Mouse (Mus musculus): ENCODE data around the gene Olfr1045. TPM values are rescaled to one million over a fixed set of nuclear protein-coding genes. Genes with fewer than 3 reads are reported as not detected.
"Not testable (repeated sequence)": the region's sequence is repeated elsewhere in the genome, so short reads cannot be mapped to it uniquely, and the experiment has no call there.

The Olfr1045 gene
- not detected in 2 replicates for polyA plus RNA-seq (2012; rRNA removed)

DNA sequence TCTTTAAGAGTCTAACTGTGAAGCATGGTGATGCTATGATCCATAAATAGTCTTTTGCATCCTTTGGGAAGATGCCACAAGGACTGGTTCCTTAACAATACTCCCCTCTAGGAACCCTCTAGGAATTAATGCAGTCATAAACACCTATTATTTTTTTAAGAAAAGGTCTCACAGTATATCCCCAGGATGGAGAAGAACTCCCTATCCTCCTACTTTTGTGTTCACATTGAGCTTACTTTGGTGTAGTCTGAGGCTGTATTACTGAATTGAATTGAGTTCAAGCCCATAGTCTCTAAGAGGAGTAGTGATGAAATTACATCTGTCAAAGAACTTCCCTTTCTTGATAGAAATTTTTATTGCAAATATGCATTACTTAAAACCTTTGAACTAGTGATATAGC is at the start of gene Olfr1045:
Gene Olfr1045 (minus strand): TSS at position 101 of the 400 bp plus-strand sequence.
- DNase-seq (ENCODE audit: low read depth), result no peak

DNA sequence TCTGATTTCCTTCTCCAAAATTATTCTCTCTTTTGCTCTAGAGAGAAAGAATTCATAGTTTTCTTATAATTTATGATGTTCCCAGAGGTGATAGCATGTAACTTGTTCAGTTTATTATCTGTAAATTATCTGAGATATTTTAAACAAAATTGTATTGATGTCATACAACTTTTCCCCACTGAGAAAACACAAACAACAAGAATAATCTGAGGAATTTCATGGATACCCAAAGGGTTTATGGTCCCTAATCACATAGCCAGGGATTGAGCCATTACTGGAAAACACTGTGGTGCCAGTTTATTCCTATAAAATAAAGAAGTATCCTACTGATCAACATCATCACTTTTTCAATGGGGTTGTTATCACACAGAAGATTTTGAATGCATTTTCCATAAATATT is 37.4 kb upstream of the Olfr1045 start, which contains the start of gene Olfr1048:
Gene Olfr1048 (minus strand): TSS at position 101 of the 400 bp plus-strand sequence.
- DNase-seq (ENCODE audit: low read depth), result no peak

DNA sequence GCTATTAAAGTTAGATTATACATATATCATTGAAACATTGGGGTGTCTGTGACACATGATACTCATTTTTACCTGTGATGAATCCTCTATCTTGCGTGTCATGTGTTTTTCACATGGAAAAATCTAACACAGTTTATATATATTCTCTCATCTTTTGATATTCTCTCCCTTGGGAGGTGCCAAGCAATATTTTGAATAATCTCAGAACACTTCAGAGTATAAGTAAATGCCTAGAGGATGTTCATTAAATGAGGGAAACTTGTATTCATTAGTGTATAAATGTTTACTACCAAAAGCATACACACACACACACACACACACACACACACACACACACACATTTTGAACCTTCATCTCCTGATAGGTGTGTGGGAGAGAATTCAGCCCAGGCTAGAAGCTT is 28.5 kb upstream of the Olfr1045 start, which contains the start of gene Olfr1047:
Gene Olfr1047 (minus strand): TSS at position 101 of the 400 bp plus-strand sequence.
- DNase-seq (ENCODE audit: low read depth), result no peak

DNA sequence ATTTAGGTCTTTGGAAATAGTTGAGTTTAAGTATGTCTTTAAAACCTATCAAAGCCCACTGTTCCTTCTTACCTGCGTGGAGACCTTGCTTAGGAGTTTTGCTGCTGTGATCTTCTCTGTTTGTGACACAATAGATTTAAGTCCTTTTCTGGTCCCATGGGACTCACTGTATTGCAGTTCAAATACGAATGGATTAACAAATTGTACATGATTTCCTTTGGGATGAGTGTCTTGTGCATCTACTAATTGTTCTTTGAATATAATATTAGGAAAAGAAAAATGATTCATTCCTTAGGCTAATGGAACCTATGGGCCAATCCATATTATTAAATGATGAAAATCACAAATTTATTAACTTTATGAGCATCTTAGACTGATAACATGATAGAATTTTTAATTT is 16.4 kb upstream of the Olfr1045 start, which contains the start of gene Olfr1046:
Gene Olfr1046 (minus strand): TSS at position 101 of the 400 bp plus-strand sequence.
- no peak for DNase-seq (ENCODE audit: low read depth)

DNA sequence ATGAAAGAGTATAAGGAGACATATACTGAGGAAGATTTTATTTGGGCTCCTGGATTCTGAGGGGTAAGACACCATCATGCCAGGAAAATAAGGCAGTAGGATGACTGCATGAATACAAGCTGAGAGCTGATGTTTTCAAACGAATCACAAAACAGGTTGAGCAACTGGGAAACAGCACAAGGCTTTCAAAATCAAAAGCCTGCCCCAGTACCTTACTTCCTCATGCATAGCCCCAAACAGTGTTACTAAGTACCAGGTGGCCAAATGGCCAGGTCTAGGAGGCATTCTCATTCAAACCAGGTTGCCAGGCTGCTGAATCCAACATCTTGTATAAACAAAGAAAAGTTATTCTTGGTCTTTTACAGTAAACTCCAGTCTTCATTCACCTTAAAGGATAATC is 6.9 kb downstream of the Olfr1045 start:
- DNase-seq (ENCODE audit: low read depth), result no peak

DNA sequence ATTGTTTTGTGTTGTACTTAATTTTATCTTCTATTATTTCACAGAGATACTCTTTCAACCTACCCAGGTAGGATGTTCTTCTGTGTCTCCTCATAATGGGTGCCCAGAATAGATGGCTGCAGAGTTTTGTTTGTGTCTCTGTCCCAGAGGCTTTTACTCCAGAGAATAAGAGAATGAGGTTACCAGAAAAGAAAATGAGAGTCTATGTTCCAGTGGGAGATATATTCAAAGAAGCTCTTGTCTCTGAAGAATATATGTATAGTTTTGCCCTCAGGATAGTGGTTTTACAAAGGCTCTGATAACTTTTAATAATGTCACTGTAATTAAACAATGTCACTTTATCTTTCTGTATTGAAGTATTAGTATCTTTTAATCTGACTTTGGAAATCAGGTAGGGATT is 17.2 kb downstream of the Olfr1045 start, which contains the start of gene Olfr52:
Gene Olfr52 (minus strand): TSS at position 101 of the 400 bp plus-strand sequence.
- no peak for DNase-seq (ENCODE audit: low read depth)

DNA sequence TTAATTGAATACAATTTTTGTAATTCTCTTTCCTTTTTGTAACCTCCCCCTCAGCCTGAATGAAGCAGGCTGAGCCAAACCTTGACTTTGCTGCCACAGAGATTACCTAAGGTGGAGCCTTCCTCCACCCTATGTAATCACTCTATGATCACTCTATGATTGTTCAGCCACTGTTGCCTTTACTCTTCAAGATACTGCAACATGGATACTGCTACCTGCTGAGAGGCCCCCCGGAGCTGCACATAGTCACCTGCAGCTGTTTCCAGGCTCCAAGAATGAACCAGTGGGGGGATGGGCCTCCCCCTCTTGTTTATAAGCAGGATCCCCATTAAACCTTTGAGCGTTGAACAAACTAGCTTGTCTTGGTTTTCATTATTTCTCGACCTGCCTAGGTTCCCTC is 22.9 kb downstream of the Olfr1045 start:
- DNase-seq (ENCODE audit: low read depth), result no peak

DNA sequence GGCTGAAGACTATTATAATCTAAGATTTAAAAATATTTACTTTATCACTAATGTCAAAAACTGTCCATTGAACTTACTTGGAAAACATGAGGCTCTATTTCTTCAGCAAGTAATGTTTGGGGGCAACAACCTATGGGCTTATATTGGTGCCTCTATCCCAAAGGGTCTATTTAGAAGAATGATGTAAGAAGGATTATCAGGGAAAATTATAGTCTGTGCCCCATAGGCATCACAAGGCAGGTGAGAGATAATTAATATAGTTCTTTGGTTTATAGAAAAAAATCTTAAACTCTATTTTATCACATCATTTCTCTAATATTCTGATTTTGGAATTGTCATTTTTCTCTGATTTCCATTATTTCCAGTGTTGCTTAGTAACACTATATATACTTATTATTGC is 25.1 kb downstream of the Olfr1045 start, which contains the start of gene Olfr1044:
Gene Olfr1044 (minus strand): TSS at position 101 of the 400 bp plus-strand sequence.
- no peak for DNase-seq (ENCODE audit: low read depth)

DNA sequence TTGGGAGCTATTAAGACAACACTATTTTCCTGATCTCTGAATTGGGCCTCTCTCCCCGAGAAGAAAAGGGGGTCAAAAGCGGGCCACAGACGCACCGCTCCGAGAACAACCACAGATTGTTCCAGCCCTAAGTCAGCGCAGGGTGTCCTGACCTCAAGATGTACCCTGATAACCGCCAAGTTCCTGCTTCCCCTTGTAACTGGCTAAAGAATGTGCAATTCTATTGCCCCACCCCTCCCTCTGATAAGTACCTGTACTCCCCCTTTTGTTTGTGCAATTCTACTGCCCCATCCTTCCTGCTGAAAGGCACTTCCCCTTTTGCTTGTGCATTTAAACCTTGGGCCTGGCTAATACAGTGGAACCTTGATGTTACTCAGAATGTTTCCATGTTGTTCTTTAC is 27.4 kb downstream of the Olfr1045 start:
- DNase-seq (ENCODE audit: low read depth), result not testable (repeated sequence)

DNA sequence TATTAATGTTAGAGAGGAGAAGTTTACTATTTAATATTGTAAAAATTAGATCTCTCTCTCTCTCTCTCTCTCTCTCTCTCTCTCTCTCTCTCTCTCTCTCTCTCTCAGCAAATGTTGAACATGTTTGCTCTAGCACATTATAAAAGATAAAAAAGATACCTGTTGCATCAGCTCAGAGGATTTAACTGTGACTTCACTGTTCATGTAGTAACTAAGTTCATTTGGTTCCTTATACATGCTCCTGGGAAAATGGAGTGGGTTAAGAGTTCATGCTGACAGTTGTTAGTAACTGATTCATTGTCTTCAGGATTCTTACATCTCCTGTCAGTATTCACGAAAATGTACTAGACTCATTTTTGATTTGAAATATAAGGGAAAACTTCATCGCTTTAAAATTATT is 35.4 kb downstream of the Olfr1045 start, which contains the start of gene Olfr1043:
Gene Olfr1043 (minus strand): TSS at position 101 of the 400 bp plus-strand sequence.
- no peak for DNase-seq (ENCODE audit: low read depth)

DNA sequence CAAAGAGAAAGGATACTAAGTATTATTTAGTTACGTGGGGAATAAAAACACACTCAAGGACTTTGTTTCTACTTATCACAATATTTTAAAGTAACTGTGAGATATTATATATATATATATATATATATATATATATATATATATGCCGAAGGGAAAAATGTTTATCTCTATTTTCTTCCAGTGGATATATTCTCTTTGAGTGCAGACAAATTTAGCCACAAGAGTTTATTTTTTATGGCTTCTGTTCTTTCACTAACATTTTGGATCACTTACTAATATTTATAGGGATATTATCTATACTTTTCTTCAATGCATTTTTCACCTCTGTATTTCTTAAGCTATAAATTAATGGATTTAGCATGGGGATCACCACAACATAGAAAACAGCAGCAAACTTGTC is 41.1 kb downstream of the Olfr1045 start, which contains the start of gene Olfr1042:
Gene Olfr1042 (minus strand): TSS at position 101 of the 400 bp plus-strand sequence.
- no peak for DNase-seq (ENCODE audit: low read depth)

DNA sequence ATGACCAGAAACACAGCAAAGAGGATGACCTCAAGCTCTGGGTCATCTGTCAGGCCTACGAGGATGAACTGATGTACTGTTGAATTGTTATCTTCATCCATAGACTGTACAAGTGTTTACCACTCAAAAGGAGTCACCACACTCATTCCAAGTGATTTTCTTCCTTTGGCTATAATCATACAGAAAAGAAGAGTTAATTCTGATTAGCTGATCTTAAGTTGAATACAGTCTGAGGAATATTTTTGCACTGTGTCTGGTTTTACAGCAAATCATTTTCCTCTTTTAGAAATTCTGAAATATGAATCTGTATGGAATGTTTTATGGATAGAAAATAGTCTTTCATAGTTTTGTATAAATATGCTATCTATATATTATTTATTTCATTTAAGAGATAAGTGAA is 56.2 kb downstream of the Olfr1045 start, which contains the start of gene Olfr1040:
Gene Olfr1040 (minus strand): TSS at position 101 of the 400 bp plus-strand sequence.
- DNase-seq (ENCODE audit: low read depth), result no peak

Other genes with a start within 250 kb of the Olfr1045 start
- not detected in 2 replicates for gene Olfr1029, start 229.1 kb downstream of the Olfr1045 start, polyA plus RNA-seq (2012; rRNA removed)
- not detected in 2 replicates for gene Olfr1030, start 223.7 kb downstream of the Olfr1045 start, polyA plus RNA-seq (2012; rRNA removed)
- gene Olfr1031, start 212.7 kb downstream of the Olfr1045 start, polyA plus RNA-seq (2012; rRNA removed), result not detected in 2 replicates
- gene Olfr1032, start 197.5 kb downstream of the Olfr1045 start, polyA plus RNA-seq (2012; rRNA removed), result not detected in 2 replicates
- 0.61 and 1.0 TPM in 2 replicates for gene Olfr1033, start 182.4 kb downstream of the Olfr1045 start, polyA plus RNA-seq (2012; rRNA removed)
- 0.13 and 0.14 TPM in 2 replicates for gene Olfr1034, start 157.1 kb downstream of the Olfr1045 start, polyA plus RNA-seq (2012; rRNA removed)
- not detected in 2 replicates for gene Olfr1036, start 129.0 kb downstream of the Olfr1045 start, polyA plus RNA-seq (2012; rRNA removed)
- not detected in 2 replicates for gene Olfr1037, start 115.6 kb downstream of the Olfr1045 start, polyA plus RNA-seq (2012; rRNA removed)
- 0.03 TPM in 1 of 2 replicates, not detected in the other for gene Olfr1039, start 67.1 kb downstream of the Olfr1045 start, polyA plus RNA-seq (2012; rRNA removed)
- not detected in 2 replicates for gene Olfr1040, start 56.3 kb downstream of the Olfr1045 start, polyA plus RNA-seq (2012; rRNA removed)
- not detected in 2 replicates for gene Olfr1042, start 41.2 kb downstream of the Olfr1045 start, polyA plus RNA-seq (2012; rRNA removed)
- not detected in 2 replicates for gene Olfr1043, start 35.5 kb downstream of the Olfr1045 start, polyA plus RNA-seq (2012; rRNA removed)
- gene Olfr1044, start 25.2 kb downstream of the Olfr1045 start, polyA plus RNA-seq (2012; rRNA removed), result not detected in 2 replicates
- gene Olfr52, start 17.3 kb downstream of the Olfr1045 start, polyA plus RNA-seq (2012; rRNA removed), result not detected in 2 replicates
- gene Olfr1046, start 16.3 kb upstream of the Olfr1045 start, polyA plus RNA-seq (2012; rRNA removed), result not detected in 2 replicates
- not detected in 2 replicates for gene Olfr1047, start 28.4 kb upstream of the Olfr1045 start, polyA plus RNA-seq (2012; rRNA removed)
- gene Olfr1048, start 37.3 kb upstream of the Olfr1045 start, polyA plus RNA-seq (2012; rRNA removed), result not detected in 2 replicates
- gene Olfr1049, start 55.3 kb upstream of the Olfr1045 start, polyA plus RNA-seq (2012; rRNA removed), result not detected in 2 replicates
- not detected in 2 replicates for gene Olfr1051, start 76.1 kb upstream of the Olfr1045 start, polyA plus RNA-seq (2012; rRNA removed)
- gene Olfr1052, start 89.4 kb upstream of the Olfr1045 start, polyA plus RNA-seq (2012; rRNA removed), result not detected in 2 replicates
- gene Olfr1053, start 112.3 kb upstream of the Olfr1045 start, polyA plus RNA-seq (2012; rRNA removed), result not detected in 2 replicates
- not detected in 2 replicates for gene Olfr1054, start 132.4 kb upstream of the Olfr1045 start, polyA plus RNA-seq (2012; rRNA removed)
- not detected in 2 replicates for gene Olfr1055, start 147.3 kb upstream of the Olfr1045 start, polyA plus RNA-seq (2012; rRNA removed)
- gene Olfr1056, start 159.5 kb upstream of the Olfr1045 start, polyA plus RNA-seq (2012; rRNA removed), result not detected in 2 replicates
- not detected in 2 replicates for gene Olfr1057, start 175.4 kb upstream of the Olfr1045 start, polyA plus RNA-seq (2012; rRNA removed)
- not detected in 2 replicates for gene Olfr1058, start 185.6 kb upstream of the Olfr1045 start, polyA plus RNA-seq (2012; rRNA removed)
- not detected in 2 replicates for gene Olfr1061, start 211.0 kb upstream of the Olfr1045 start, polyA plus RNA-seq (2012; rRNA removed)
- gene Olfr1062, start 223.7 kb upstream of the Olfr1045 start, polyA plus RNA-seq (2012; rRNA removed), result not detected in 2 replicates
- gene Olfr1065, start 247.6 kb upstream of the Olfr1045 start, polyA plus RNA-seq (2012; rRNA removed), result not detected in 2 replicates

Data from gonadal fat pad, adult 2 months (tissue).